ENCODE assay signal across 13 mouse cellular contexts in the genomic region with DNA sequence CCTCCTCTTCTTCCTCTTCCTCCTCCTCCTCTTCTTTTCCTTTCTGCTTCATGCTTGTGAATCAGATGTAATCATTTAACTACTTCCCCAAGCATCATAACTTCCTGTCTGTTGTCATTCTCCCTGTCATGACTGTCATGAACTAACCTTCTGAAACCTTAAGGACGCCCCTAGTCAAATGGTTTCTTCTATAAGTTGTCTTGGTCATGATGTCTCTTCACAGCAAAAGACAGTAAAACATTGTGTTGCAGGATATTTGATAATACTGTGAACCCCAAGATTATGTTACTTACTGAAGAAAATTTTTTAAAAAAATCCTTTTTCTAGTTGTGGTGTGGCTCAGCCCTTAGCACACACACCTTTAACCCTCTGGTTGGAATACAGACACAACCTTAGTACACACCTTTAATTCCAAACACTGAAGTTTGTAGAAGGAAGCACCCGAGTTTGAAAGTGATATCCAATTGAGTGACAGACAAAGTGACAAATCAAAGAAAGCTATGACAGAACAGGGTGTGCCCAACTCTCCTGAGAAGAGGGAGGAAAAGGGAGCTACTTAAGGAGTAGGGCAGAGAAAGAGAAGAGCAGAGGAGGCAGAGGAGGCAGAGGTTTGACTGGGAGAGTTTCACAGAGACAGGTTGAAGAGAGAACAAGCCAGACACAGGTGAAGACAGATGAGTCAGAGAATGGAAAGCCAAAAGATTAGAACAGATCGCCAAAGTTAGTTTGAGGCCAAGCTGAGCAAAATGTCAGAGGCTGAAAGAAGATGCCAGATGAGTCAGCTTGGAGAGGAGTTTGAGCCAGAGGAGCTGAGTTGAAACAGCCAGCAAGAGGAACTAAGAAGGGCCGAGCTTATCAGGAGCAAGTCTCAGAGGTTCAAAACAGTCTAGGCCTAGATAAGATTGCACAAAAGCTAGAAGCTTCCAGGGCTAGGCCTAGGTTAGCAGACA. TPM values are rescaled to one million over a fixed set of nuclear protein-coding genes. Genes with fewer than 3 reads are reported as not detected.
A peak's percentile ranks its signal among the peaks of the same experiment; 100 is the strongest.
DNase-seq lines count a peak whose midpoint lies in the region; ATAC-seq and TF ChIP-seq lines count a peak whose summit lies in the region.
"Had no signal": no experiment of that assay in that cellular context is flagged by ENCODE, and none has a peak within 500 bp of the region (broad histone marks: within the 10 kb centered on the region; RNA-seq: fewer than 3 reads in every experiment).

No protein-coding gene starts in this region.

- DNase-seq in lung, postnatal 14 days: peak; percentile 1
- DNase-seq in lung, adult 2 months: no peak
- peak; percentile 12 for DNase-seq in adrenal gland, postnatal 10 days
- no peak for DNase-seq in MN1 (ENCODE audit: low spot score)
- DNase-seq in frontal cortex, postnatal 25 days (ENCODE audit: low spot score in 2 of 2): no peak
- DNase-seq: kidney, postnatal 36 days had no signal

- H3K9me3 ChIP-seq in heart, embryonic 12.5 days (replicated peaks): no peaks in the 10 kb centered on the region
- no peaks in the 10 kb centered on the region for H3K9me3 ChIP-seq in liver, embryonic 12.5 days (replicated peaks)
- H3K9me3 ChIP-seq: hindbrain, embryonic 13.5 days had no signal

- H3K4me1 ChIP-seq in lung, adult 2 months (ENCODE audit: control insufficient read depth, insufficient read depth, low read length): no peaks in the 10 kb centered on the region
- peaks cover 16% of the 10 kb centered on the region for H3K4me1 ChIP-seq in heart, embryonic 12.5 days (replicated peaks)
- H3K4me1 ChIP-seq in liver, embryonic 12.5 days: peaks cover 8% of the 10 kb centered on the region
- H3K4me1 ChIP-seq: hindbrain, embryonic 13.5 days had no signal

- WGBS in lung, adult 2 months: 51% methylated on average over 4 of the region's 4 CpGs
- 33% methylated on average over 4 of the region's 4 CpGs for WGBS in heart, embryonic 12.5 days
- 22% methylated on average over 4 of the region's 4 CpGs for WGBS in liver, embryonic 12.5 days (ENCODE audit: insufficient replicate concordance)

- TF ChIP-seq CTCF in lung, adult 2 months (IDR thresholded peaks at IDR 0.05; ENCODE audit: insufficient read depth, low read length): no peak

- no peak for ATAC-seq in heart, embryonic 12.5 days (ENCODE audit: insufficient number of reproducible peaks, low FRiP score)
- peak; percentile 48 for ATAC-seq in megakaryocyte progenitor cell, adult 5-6 weeks (replicated peaks; ENCODE audit: poor library complexity)
- ATAC-seq in liver, embryonic 12.5 days: no peak

- H3K4me2 ChIP-seq in heart, embryonic 12.5 days: 0 out of 2 replicates have a peak overlapping the region, but pooled peaks have one; percentile 1
- no peak overlapping the region for H3K4me2 ChIP-seq in liver, embryonic 12.5 days
- H3K4me2 ChIP-seq: hindbrain, embryonic 13.5 days had no signal

- peak overlapping the region; percentile 80 for H3K27ac ChIP-seq in heart, embryonic 12.5 days (ENCODE audit: poor library complexity, severe bottlenecking)
- H3K27ac ChIP-seq in liver, embryonic 12.5 days: no peak overlapping the region
- H3K27ac ChIP-seq: hindbrain, embryonic 13.5 days had no signal

- no peak overlapping the region for H3K9ac ChIP-seq in heart, embryonic 12.5 days
- no peak overlapping the region for H3K9ac ChIP-seq in liver, embryonic 12.5 days
- H3K9ac ChIP-seq: hindbrain, embryonic 13.5 days had no signal

- no peaks in the 10 kb centered on the region for H3K27me3 ChIP-seq in heart, embryonic 12.5 days (replicated peaks)
- H3K27me3 ChIP-seq in liver, embryonic 12.5 days (replicated peaks): 0 out of 2 replicates have a peak, but pooled peaks cover 3% of the 10 kb centered on the region
- H3K27me3 ChIP-seq: hindbrain, embryonic 13.5 days had no signal

- TF ChIP-seq POLR2A in lung, adult 2 months (IDR thresholded peaks at IDR 0.05; ENCODE audit: borderline replicate concordance, extremely low read depth, low read depth, low read length): no peak

- no peaks in the 10 kb centered on the region for H3K36me3 ChIP-seq in heart, embryonic 12.5 days
- H3K36me3 ChIP-seq in liver, embryonic 12.5 days: no peaks in the 10 kb centered on the region
- H3K36me3 ChIP-seq: hindbrain, embryonic 13.5 days had no signal

- H3K4me3 ChIP-seq in lung, adult 2 months (replicated peaks; ENCODE audit: extremely low read depth, low read depth, low read length): no peak overlapping the region
- H3K4me3 ChIP-seq in heart, embryonic 12.5 days: no peak overlapping the region
- no peak overlapping the region for H3K4me3 ChIP-seq in liver, embryonic 12.5 days
- H3K4me3 ChIP-seq: hindbrain, embryonic 13.5 days had no signal

RNA-seq across cellular contexts. Expression of gene Rnf212b, which starts 4.9 kb away (rescaled TPM):
- polyA plus RNA-seq in lung, adult 2 months (2012; rRNA removed): not detected in 2 replicates
- total RNA-seq in adrenal gland, postnatal 10 days (2021): under 1 TPM in 1 of 2 experiments, not detected in 1; 0.87 TPM
- polyA plus RNA-seq in heart, embryonic 12.5 days (2016; fragmentation: Nextera tagmentation; extraction: Ambion mirVana): not detected in 2 replicates
- total RNA-seq in megakaryocyte progenitor cell, adult 5-6 weeks (2015): not detected in 2 replicates
- not detected in 2 replicates for total RNA-seq in megakaryocyte progenitor cell, adult 5-6 weeks (2017)
- not detected in 2 replicates for polyA plus RNA-seq in liver, embryonic 12.5 days (2016; fragmentation: Nextera tagmentation; extraction: Ambion mirVana)
- total RNA-seq: left cerebral cortex, postnatal 14 days; midbrain, postnatal 0 days had no signal
- polyA plus RNA-seq: hindbrain, embryonic 13.5 days; liver, embryonic 16.5 days; midbrain, postnatal 0 days had no signal

RNA-seq across cellular contexts. Expression of gene Slc7a8, which starts 27.2 kb away (rescaled TPM):
- 2.9 and 4.0 TPM in 2 replicates for polyA plus RNA-seq in lung, adult 2 months (2012; rRNA removed)
- total RNA-seq in adrenal gland, postnatal 10 days (2021): 10 to 100 TPM; 29.4 to 30.6 TPM
- 4.4 and 4.7 TPM in 2 replicates for polyA plus RNA-seq in heart, embryonic 12.5 days (2016; fragmentation: Nextera tagmentation; extraction: Ambion mirVana)
- 4.7 and 7.7 TPM in 2 replicates for total RNA-seq in megakaryocyte progenitor cell, adult 5-6 weeks (2015)
- 1.4 and 2.0 TPM in 2 replicates for total RNA-seq in megakaryocyte progenitor cell, adult 5-6 weeks (2017)
- polyA plus RNA-seq in liver, embryonic 12.5 days (2016; fragmentation: Nextera tagmentation; extraction: Ambion mirVana): 2.8 and 3.4 TPM in 2 replicates

Comparison
In these comparisons a context has a peak if more than half of its experiments do, and no peak if none do; other contexts are left out.
1. DNase-seq: peak in lung, postnatal 14 days (single experiment) and adrenal gland, postnatal 10 days (single experiment); none in lung, adult 2 months (single experiment), MN1 (single experiment) and frontal cortex, postnatal 25 days (0 of 2).